Mouse (Mus musculus): ENCODE measurements around the gene Chek2. TPM values are rescaled to one million over a fixed set of nuclear protein-coding genes. Genes with fewer than 3 reads are reported as not detected.
"Not testable (repeated sequence)": the region's sequence is repeated elsewhere in the genome, so short reads cannot be mapped to it uniquely, and the experiment has no call there.

Chek2 gene
- total RNA-seq, 1 experiment from 2014 or later = 7.8 TPM

DNA sequence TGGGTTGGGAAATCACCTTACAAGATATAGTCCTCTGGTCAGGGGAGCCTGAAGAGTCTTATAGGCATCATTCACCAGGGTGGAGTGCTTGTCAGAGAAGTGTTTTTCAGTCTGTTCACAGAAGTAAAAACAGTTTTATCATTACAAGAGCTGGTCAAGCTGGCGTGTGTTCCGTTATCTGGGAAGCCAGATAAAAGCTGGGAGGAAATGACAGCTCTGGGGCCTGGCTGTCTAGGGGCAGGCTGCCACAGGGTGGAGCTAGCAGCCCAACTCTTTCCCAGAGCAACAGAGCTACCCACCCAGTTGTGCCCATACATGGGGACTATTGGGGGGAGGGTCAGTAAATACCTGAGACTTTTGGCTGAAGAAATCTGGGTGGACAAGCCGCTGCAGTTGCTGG, 3.8 kb upstream of the Chek2 start:
- ATAC-seq (ENCODE audit: extremely low read depth, insufficient number of reproducible peaks, low FRiP score, poor library complexity, severe bottlenecking) = no peak

DNA sequence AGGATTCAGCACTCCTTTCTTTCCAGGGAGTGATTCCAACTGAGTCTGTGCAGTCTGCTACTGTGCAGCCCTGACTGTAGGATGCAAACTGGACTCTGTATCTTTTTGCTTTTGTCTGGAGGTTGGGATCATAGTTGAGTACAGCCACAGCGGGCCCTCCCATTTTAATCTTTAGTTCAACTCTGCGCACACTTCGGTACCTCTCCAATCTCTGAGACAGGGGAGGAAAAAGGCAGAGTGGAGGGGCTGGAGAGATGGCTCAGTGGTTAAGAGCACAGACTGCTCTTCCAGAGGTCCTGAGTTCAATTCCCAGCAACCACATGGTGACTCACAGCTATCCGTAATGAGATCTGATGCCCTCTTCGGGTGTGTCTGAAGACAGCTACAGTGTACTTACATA, 1.8 kb upstream of the Chek2 start:
- not testable (repeated sequence) for ATAC-seq (ENCODE audit: extremely low read depth, insufficient number of reproducible peaks, low FRiP score, poor library complexity, severe bottlenecking)

DNA sequence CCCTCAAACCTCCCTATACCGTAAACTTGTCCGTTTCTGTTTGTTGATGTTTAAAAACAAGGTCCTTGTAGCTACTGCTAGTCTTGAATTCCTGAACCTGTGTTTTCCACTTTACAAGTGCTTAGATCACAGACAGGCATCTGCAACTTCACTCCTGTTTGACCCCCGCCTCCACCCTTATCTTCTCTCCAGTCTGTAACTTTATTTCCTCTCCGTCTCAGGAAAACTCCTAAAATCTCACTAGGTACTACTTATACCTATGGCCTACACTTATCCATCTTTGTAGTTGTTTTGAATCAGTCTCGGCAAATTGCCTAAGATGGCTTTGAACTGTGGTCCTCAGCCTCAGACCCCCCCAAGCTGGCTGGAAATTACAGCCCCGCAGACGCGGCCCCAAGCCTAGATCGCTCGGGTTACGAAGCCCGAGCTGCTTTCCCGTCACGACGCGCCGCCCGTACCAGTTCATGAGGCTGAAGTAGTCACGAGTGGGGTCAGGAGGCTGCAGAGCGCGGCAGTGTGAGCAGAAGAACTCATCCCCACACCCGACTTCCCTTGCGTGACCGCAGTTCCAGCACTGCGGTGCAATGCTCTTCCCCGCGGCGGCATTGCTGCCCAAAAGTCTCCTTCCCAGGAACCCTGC, 621 bp upstream of the Chek2 start:
- peak; percentile 23 for ATAC-seq (ENCODE audit: extremely low read depth, insufficient number of reproducible peaks, low FRiP score, poor library complexity, severe bottlenecking)

DNA sequence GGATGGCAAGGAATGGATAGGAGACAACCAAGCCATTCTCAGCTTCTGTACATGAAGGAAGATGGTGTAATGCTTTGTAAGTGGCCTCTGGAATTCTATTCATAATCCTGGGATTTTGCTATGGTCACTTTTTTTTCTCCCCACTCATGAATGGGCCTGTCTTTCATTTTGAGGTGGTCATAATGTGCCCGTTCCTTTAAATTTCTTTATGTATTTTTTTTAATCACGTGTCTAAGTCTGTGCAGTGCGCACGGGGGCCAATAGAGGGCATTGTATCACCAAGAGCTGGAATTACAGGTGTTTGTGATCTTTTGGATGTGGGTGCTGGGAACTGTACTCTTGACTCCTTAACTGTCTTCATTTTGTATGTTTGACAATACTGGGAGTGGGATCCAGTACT, 686 bp downstream of the Chek2 start:
- ATAC-seq (ENCODE audit: extremely low read depth, insufficient number of reproducible peaks, low FRiP score, poor library complexity, severe bottlenecking) = no peak

DNA sequence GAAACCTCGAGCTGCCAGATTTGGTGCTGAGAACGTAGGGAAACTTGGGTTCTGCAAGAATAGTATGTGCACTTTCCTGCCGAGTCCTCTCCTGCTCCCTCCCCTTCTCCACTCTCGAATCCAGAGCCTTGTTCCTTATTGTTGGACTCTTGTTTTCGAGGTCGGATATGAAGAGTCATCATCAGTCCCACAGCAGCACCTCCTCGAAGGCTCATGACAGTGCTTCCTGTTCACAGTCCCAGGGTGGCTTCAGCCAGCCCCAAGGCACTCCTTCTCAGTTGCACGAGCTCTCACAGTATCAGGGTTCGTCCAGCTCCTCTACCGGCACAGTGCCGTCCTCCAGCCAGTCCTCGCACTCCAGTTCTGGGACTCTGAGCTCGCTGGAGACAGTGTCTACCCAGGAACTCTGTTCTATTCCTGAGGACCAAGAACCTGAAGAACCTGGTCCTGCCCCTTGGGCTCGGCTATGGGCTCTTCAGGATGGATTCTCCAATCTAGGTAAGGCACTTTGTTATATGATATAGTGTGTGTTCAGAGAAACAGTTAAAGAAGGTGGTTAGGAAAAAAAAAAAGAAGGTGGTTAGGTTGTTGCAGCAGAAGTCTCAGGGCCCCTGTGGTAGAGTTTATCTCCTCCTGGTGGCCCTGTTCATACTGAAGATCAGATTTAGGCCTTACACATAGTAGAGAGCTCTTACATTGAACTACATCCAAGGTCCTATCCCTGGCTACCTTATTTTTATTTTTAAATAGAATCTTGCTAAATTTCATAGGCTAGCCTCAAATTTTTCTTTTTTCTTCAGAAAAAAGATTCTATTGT, 1.5 kb downstream of the Chek2 start:
- ATAC-seq (ENCODE audit: extremely low read depth, insufficient number of reproducible peaks, low FRiP score, poor library complexity, severe bottlenecking) = no peak

DNA sequence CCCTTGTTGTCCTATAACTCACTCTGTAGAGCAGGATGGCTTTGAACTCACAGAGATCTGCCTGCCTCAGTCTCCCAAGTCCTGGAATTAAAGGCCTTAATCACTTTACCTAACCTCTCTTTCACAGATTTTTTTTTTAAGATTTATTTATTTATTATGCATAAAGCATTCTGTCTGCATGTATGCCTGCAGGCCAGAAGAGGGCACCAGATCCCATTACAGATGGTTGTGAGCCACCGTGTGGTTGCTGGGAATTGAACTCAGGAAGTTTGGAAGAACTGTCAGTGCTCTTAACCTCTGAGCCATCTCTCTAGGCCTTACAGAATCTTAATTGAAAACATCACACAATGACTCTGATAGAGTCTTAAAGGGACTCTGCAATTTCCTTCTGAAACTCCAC, 13.2 kb downstream of the Chek2 start:
- ATAC-seq (ENCODE audit: extremely low read depth, insufficient number of reproducible peaks, low FRiP score, poor library complexity, severe bottlenecking) = no peak

DNA sequence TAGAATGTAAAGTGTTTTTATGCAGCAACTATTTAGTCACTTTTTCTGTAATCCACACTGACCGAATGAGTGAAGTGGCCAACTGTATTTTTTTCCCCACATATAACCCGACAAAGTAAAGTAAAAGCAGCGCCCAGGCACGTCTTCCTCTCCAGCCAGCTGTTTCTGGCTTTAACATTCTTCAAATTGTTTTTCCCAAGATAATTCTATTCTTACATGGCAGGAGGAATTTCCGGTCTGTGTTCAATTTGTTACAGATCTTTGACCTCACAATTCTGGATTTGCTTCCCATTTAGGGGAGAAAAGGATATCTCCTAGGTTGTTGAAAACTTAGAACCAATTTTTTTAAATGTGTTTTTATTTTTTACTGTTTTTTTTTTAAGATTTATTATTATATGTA, 17.3 kb downstream of the Chek2 start:
- no peak for ATAC-seq (ENCODE audit: extremely low read depth, insufficient number of reproducible peaks, low FRiP score, poor library complexity, severe bottlenecking)

DNA sequence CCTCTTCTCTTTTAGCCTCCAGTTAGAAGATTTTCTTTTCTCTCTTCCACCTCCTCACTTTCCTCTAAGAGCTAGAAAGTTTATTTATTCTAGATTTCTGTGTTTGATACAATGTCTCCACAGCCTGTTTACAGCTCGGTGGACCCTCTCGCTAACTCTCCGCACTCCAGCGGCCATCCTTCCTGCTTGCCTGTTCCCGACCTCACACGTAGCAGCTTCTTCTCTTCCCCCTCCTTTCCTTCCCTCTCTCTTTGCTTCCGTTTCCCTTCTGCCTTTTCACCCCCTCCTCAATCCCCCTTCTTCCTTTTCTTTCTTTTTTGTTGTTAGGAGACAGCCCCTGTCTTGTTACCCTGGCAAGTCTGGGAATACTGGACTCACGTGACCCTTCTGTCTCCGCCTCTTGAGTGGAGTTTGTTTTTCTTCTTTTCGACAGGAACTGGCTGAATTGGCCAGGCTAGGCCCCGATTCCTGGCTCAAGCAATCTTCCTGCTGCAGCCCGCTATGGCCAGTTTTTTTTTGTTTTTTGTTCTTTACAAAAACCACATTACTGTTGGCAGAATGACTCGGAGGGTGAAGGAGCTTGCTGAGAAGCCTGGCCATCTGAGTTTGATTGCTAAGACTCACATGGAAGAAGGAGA, 19.4 kb downstream of the Chek2 start:
- no peak for ATAC-seq (ENCODE audit: extremely low read depth, insufficient number of reproducible peaks, low FRiP score, poor library complexity, severe bottlenecking)

DNA sequence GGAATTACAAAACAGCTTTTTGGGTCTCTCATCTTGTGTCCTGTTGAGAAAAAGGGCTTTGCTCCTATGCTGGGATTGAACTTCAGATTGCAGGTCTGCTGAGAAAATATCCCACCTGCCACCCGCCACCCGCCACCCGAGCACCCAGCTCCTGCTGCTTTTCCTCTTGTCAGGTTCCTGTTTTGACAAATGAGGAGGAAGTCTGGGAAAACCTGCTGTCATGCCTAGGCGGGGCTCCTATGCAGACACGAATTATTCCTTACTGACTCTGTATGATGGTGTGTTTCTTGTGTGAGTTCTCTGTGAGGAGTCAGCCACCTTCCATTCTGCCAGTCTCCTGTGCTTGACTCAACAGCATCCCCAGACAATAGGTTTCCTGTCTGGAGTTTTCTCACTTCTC, 20.7 kb downstream of the Chek2 start:
- ATAC-seq (ENCODE audit: extremely low read depth, insufficient number of reproducible peaks, low FRiP score, poor library complexity, severe bottlenecking) = no peak

DNA sequence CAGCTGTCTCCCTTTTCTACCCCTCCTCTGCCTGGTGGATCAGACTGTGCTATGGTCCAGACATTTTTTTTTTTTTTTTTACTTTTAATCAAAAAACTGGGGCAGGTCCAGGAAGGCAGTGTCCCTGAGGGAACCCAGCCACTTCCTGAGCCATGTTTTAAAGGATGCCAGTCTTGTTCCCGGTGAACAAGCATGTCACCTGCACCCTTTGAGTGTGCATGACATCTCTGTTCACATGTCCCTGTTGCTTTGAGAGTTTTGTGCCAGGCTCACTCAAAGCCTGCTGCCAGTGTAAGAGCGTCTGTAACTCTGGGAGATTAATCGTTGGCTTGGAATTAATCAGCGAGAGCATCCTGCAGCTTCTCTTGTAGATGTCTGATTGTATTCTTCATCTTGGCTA, 28.7 kb downstream of the Chek2 start:
- ATAC-seq (ENCODE audit: extremely low read depth, insufficient number of reproducible peaks, low FRiP score, poor library complexity, severe bottlenecking) = no peak

DNA sequence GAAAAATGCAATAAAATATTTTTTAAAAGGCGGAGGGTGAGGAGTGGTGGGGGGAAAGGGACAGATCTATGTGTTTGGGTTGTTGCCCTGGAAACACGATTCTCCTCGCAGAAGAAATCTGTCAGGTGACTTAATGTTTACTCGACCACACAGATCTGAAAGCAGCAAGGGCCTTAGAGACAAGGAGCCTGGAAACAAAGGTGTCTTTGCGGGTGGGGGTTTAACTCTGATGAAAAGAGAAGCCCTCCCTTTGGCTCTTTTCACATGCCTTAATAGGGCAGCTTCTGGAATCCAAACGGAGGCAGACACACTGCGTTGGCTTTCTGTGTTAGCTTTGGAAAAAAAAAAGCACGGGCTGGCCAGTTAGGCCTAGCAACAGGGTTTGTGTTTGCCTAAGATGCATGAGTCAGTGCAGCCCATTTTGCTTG, 29.5 kb downstream of the Chek2 start:
- no peak for ATAC-seq (ENCODE audit: extremely low read depth, insufficient number of reproducible peaks, low FRiP score, poor library complexity, severe bottlenecking)

DNA sequence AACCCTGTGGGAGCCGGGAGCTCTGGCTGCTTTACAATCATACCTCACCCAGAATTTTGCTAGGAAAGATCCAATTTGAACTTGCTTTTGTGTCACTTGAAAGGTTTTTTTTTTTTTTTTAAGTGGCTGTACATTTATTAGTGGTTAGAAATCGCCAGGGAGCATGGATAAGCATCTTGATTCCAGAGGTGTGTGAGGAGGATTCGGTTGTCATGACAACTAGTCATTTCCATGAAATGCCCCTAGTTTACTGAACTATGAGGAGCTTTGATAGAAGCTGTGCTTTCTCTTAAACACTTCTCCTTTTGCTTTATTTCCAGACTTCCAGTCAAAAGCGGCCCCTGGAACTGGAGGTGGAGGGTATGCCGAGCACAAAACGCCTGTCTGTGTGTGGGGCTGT, 33.4 kb downstream of the Chek2 start:
- no peak for ATAC-seq (ENCODE audit: extremely low read depth, insufficient number of reproducible peaks, low FRiP score, poor library complexity, severe bottlenecking)

DNA sequence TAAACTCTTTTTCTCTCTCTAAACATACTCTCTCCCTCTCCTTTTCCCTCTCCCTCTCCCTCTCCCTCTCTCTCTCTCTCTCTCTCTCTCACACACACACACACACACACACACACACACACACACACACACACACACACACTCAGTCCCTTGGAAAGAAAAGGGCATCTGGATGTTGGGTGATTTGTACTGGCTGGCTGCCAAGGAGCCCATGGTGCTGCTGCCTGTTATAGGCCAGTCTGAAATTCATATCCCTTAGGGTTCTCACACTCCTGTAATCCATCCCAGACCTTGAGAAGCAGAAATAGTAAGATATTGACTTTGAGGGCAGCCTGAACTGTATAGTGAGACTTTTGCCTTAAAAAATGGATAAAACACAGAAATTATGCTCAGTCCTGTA, 34.9 kb downstream of the Chek2 start:
- no peak for ATAC-seq (ENCODE audit: extremely low read depth, insufficient number of reproducible peaks, low FRiP score, poor library complexity, severe bottlenecking)

DNA sequence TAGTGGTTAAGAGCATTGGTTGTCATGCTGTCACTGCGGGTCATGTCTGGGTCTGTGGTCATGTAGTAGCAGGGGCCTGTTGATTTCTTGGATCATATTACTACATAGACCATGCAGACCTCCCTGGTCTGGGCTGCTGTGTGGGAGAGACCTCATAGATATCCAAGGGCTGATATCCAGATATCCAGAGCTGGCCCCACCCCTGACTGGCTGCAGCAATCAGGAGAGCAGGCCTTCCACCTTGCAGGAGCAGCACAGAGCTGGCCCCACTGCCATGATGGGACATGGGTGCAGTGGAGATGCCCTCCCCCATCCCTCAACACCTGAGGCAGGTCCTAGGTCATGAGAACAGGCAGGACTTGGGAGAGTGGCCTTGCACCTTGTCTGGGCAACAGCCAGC, 35.5 kb downstream of the Chek2 start:
- no peak for ATAC-seq (ENCODE audit: extremely low read depth, insufficient number of reproducible peaks, low FRiP score, poor library complexity, severe bottlenecking)

DNA sequence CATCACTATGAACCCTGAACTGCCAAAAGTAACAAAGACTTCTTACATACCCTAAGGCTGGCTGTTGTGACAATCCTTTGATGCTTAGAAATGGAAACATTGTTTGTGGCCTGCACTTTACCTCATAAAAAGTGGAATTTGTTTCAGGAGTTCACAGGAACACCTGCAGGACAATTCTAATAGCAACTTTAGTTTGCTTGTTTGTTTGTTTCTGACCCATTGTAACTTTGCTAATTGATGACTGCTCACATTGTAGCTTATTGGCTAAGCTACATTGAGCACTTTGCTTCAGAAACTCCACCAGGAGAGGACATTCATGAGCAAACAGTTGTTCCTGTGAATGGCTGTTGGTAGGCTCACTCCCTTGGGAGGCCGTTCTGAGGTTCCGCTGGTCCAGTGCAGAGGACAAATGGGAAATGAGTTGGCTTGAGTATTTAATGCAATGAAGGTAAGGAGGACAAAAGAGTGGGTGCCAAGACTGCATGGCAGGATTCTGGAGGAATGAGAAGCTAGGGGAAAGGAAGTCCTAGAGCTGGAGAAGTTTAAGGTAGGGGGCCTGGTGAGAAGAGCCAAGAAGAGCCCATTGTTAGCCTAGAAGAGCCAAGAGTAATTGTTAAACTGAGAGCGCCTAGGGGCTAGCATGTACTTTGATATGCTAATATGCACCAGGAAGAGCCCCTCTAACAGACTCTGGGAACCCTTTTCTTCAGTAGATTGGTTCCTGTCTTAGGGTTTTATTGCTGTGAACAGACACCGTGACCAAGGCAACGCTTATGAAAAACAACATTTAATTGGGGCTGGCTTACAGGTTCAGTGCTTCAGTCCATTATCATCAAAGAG, 38.1 kb downstream of the Chek2 start:
- no peak for ATAC-seq (ENCODE audit: extremely low read depth, insufficient number of reproducible peaks, low FRiP score, poor library complexity, severe bottlenecking)

DNA sequence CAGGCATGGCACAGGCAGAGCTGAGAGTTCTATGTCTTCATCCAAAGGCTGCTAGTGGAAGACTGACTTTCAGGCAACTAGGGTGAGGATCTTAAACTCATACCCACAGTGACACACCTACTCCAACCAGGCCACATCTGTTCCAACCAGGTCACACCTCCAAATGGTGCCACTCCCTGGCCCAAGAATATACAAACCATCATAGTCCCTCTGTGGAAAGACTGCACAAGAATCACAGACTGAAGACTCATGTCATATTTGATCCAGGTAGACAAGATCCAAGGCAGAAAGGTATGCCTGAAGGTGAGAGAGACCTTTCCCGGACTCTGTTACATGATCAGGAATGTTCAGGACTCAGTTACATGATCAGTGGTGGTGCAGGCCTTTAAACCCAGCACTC, 38.7 kb downstream of the Chek2 start:
- ATAC-seq (ENCODE audit: extremely low read depth, insufficient number of reproducible peaks, low FRiP score, poor library complexity, severe bottlenecking) = not testable (repeated sequence)

DNA sequence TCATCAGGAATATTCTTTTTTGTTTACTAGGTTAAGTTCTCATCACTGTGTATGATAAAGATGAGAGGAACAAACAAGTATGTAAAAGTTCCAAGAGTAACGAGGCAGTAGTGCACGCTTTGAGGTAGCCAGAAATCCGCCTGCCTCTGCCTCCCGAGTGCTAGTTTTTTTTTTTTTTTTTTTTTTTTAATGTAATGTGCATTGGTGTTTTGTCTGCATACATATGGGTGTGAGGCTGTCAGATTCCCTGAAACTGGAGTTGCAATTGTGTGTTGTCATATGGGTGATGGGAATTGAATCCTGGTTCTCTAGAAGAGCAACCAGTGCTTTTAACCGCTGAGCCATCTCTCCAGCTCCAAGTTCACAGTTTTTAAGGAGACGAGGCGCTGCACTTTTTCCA, 39.3 kb downstream of the Chek2 start:
- no peak for ATAC-seq (ENCODE audit: extremely low read depth, insufficient number of reproducible peaks, low FRiP score, poor library complexity, severe bottlenecking)

DNA sequence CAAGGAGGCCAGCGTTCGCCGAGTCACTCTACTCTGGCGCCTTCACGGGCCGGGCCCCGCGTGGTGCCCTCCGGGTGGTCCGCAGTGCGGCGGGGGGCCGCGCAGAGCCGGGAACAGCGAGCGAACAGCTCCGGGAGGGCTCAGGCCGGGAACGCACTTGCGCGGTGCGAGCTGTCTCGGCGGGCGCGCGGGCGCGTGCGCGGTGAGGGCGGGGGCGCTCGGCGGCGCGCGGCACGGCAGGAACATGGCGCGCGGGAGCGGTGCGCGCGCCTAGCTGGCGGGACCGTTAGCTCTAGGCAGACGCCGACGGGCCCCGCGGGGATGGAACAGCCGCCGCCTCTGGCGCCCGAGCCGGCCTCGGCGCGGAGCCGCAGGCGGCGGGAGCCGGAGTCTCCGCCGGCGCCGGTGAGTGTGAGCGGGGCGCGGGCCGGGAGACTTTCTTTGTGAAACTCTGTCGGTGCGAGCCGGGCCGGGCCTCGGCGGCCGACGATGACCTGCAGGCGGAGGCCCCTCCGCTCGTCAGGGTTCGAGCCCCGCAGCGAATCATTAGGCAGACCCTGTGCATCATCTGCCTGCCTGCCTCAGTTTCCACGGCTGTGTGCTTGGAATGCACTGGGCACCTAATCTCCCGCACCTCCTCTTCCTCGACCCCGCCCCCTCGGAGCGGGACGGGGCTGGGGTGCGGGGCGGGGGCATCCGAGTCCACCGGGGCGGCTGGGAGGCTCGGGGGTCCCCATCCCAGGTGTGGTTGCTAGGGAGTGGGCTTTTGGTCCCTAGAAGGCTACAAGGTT, 40.0 kb downstream of the Chek2 start, which contains the start of gene Ttc28:
Gene Ttc28 (plus strand): TSS at position 220 of the 791 bp plus-strand sequence.
- 0 out of 2 replicates have a peak, but pooled peaks have one; percentile 13 for ATAC-seq (ENCODE audit: extremely low read depth, insufficient number of reproducible peaks, low FRiP score, poor library complexity, severe bottlenecking)
